ENCODE assay signal across 8 mouse cellular contexts in the genomic region with DNA sequence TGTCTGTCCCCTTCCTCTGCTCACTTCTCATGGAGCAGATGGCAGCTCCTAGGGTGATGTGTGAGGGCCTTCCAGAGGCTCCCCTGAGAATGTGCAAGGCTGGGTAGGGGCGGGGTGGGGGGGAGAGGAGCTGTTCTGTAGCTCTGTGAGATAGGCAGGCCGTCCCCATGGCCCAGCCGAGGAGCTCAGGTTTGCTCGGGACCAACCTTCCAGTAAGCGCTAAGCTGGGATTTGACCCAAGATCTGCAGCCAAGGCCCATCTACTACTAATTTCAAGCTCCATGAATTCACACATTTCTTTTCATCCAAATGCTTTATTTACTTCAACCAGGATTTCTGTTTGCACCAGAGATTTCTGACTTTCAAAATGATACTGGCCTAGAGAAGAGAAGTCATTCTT. TPM values are rescaled to one million over a fixed set of nuclear protein-coding genes. Genes with fewer than 3 reads are reported as not detected.
A peak's percentile ranks its signal among the peaks of the same experiment; 100 is the strongest.
DNase-seq lines count a peak whose midpoint lies in the region; ATAC-seq and TF ChIP-seq lines count a peak whose summit lies in the region.

No protein-coding gene starts in this region.

- no peak overlapping the region for H3K4me3 ChIP-seq in heart, embryonic 10.5 days
- no peak overlapping the region for H3K4me3 ChIP-seq in lung, embryonic 16.5 days (ENCODE audit: low read length)
- no peak overlapping the region for H3K4me3 ChIP-seq in lung, postnatal 0 days (ENCODE audit: low read depth, low read length)
- H3K4me3 ChIP-seq in intestine, embryonic 15.5 days (replicated peaks), result no peak overlapping the region
- H3K4me3 ChIP-seq in stomach, embryonic 15.5 days (replicated peaks), result no peak overlapping the region

- 69% methylated on average over 5 of the region's 5 CpGs for WGBS in heart, embryonic 10.5 days
- WGBS in lung, embryonic 16.5 days, result 32% methylated on average over 5 of the region's 5 CpGs
- 47% methylated on average over 5 of the region's 5 CpGs for WGBS in lung, postnatal 0 days
- WGBS in intestine, embryonic 15.5 days, result 62% methylated on average over 5 of the region's 5 CpGs
- 42% methylated on average over 5 of the region's 5 CpGs for WGBS in stomach, embryonic 15.5 days

- no peak for TF ChIP-seq EP300 in lung, postnatal 0 days (IDR thresholded peaks at IDR 0.05)

- H3K27me3 ChIP-seq in heart, embryonic 10.5 days (ENCODE audit: insufficient read depth, poor library complexity, severe bottlenecking), result peaks cover 22% of the 10 kb centered on the region; the same call in 1 of the 2 replicates
- H3K27me3 ChIP-seq in lung, embryonic 16.5 days (ENCODE audit: control insufficient read depth, insufficient read depth, low read depth, low read length), result no peaks in the 10 kb centered on the region
- peaks cover 2% of the 10 kb centered on the region; the same call in 1 of the 2 replicates for H3K27me3 ChIP-seq in lung, postnatal 0 days (replicated peaks; ENCODE audit: insufficient read depth, low read length)
- H3K27me3 ChIP-seq in intestine, embryonic 15.5 days (replicated peaks), result no peaks in the 10 kb centered on the region
- no peaks in the 10 kb centered on the region for H3K27me3 ChIP-seq in stomach, embryonic 15.5 days (replicated peaks)

- no peak overlapping the region for H3K4me2 ChIP-seq in lung, embryonic 16.5 days (ENCODE audit: low read depth, low read length)
- H3K4me2 ChIP-seq in lung, postnatal 0 days (replicated peaks; ENCODE audit: low read depth, low read length), result no peak overlapping the region
- H3K4me2 ChIP-seq in intestine, embryonic 15.5 days (replicated peaks), result no peak overlapping the region
- no peak overlapping the region for H3K4me2 ChIP-seq in stomach, embryonic 15.5 days

- peak overlapping the region; percentile 75 for H3K27ac ChIP-seq in heart, embryonic 10.5 days
- H3K27ac ChIP-seq in lung, embryonic 16.5 days (ENCODE audit: low read length), result peak overlapping the region; percentile 90
- H3K27ac ChIP-seq in lung, postnatal 0 days (ENCODE audit: low read length), result no peak overlapping the region
- H3K27ac ChIP-seq in intestine, embryonic 15.5 days, result peak overlapping the region; percentile 81
- peak overlapping the region; percentile 82 for H3K27ac ChIP-seq in stomach, embryonic 15.5 days

- peaks cover 45% of the 10 kb centered on the region for H3K4me1 ChIP-seq in heart, embryonic 10.5 days
- H3K4me1 ChIP-seq in lung, embryonic 16.5 days (replicated peaks; ENCODE audit: control insufficient read depth, insufficient read depth, low read length), result peaks cover 28% of the 10 kb centered on the region
- H3K4me1 ChIP-seq in lung, postnatal 0 days (ENCODE audit: insufficient read depth, low read depth, low read length), result peaks cover 14% of the 10 kb centered on the region
- H3K4me1 ChIP-seq in intestine, embryonic 15.5 days (replicated peaks), result peaks cover 21% of the 10 kb centered on the region
- peaks cover 25% of the 10 kb centered on the region for H3K4me1 ChIP-seq in stomach, embryonic 15.5 days

- ATAC-seq in lung, embryonic 16.5 days (ENCODE audit: low read depth), result peak; percentile 15; the same call in 1 of the 2 replicates
- no peak for ATAC-seq in lung, postnatal 0 days
- ATAC-seq in intestine, embryonic 15.5 days, result no peak
- ATAC-seq in stomach, embryonic 15.5 days (ENCODE audit: insufficient read depth, low FRiP score, low read depth), result no peak
- ATAC-seq in monocyte, adult 5-6 weeks (replicated peaks; ENCODE audit: insufficient number of reproducible peaks, low FRiP score, low TSS enrichment, poor library complexity, severe bottlenecking), result no peak

- H3K9me3 ChIP-seq in heart, embryonic 10.5 days, result no peaks in the 10 kb centered on the region
- no peaks in the 10 kb centered on the region for H3K9me3 ChIP-seq in lung, embryonic 16.5 days (ENCODE audit: control insufficient read depth, low read length)
- no peaks in the 10 kb centered on the region for H3K9me3 ChIP-seq in lung, postnatal 0 days (ENCODE audit: low read length)
- no peaks in the 10 kb centered on the region for H3K9me3 ChIP-seq in intestine, embryonic 15.5 days
- H3K9me3 ChIP-seq in stomach, embryonic 15.5 days, result no peaks in the 10 kb centered on the region

- H3K9ac ChIP-seq in lung, embryonic 16.5 days (ENCODE audit: low read length), result no peak overlapping the region
- no peak overlapping the region for H3K9ac ChIP-seq in lung, postnatal 0 days (replicated peaks; ENCODE audit: low read depth)
- H3K9ac ChIP-seq in intestine, embryonic 15.5 days, result no peak overlapping the region
- H3K9ac ChIP-seq in stomach, embryonic 15.5 days, result no peak overlapping the region

- no peak for TF ChIP-seq CTCF in lung, postnatal 0 days (IDR thresholded peaks at IDR 0.05)

- no peak for DNase-seq in heart, embryonic 10.5 days (ENCODE audit: low spot score)
- no peak for DNase-seq in heart, adult 18-20 months
- DNase-seq in lung, postnatal 0 days (ENCODE audit: low spot score), result no peak
- no peak for DNase-seq in layer of hippocampus, adult 9-10 months (ENCODE audit: low spot score)

- no peaks in the 10 kb centered on the region for H3K36me3 ChIP-seq in heart, embryonic 10.5 days
- H3K36me3 ChIP-seq in lung, embryonic 16.5 days (ENCODE audit: control insufficient read depth, insufficient read depth, low read length), result no peaks in the 10 kb centered on the region
- H3K36me3 ChIP-seq in lung, postnatal 0 days (ENCODE audit: insufficient read depth, low read length), result no peaks in the 10 kb centered on the region
- H3K36me3 ChIP-seq in intestine, embryonic 15.5 days, result no peaks in the 10 kb centered on the region
- no peaks in the 10 kb centered on the region for H3K36me3 ChIP-seq in stomach, embryonic 15.5 days

RNA-seq across cellular contexts. Expression of a gene that starts 51.4 kb away (rescaled TPM):
- 29.0 and 29.4 TPM in 2 replicates for polyA plus RNA-seq in heart, embryonic 10.5 days (2016; fragmentation: Nextera tagmentation; extraction: Ambion mirVana)
- 1 to 10 TPM; 5.2 to 5.8 TPM for total RNA-seq in heart, adult 18-20 months (2021)
- polyA plus RNA-seq in lung, embryonic 16.5 days (2015; fragmentation: Nextera tagmentation; extraction: Ambion mirVana), result 12.3 TPM in 2 replicates
- 10.5 and 11.8 TPM in 2 replicates for polyA plus RNA-seq in lung, postnatal 0 days (2015; fragmentation: Nextera tagmentation; extraction: Ambion mirVana)
- polyA plus RNA-seq in intestine, embryonic 15.5 days (2015; fragmentation: Nextera tagmentation; extraction: Ambion mirVana), result 1.7 and 1.8 TPM in 2 replicates
- 3.8 and 5.5 TPM in 2 replicates for polyA plus RNA-seq in stomach, embryonic 15.5 days (2015; fragmentation: Nextera tagmentation; extraction: Ambion mirVana)
- 0.39 to 9.2 TPM (median 6.3 TPM) in 3 replicates for total RNA-seq in monocyte, adult 5-6 weeks (2017)
